Mouse (Mus musculus) WW6 (cell line): ENCODE measurements at regions not wholly inside any gene's neighbourhood (a gene's known extent, or its start where the extent isn't known, plus 50 kb on each side); places are given as distances from the start of the nearest gene placed in this dataset.
"Not testable (repeated sequence)": the region's sequence is repeated elsewhere in the genome, so short reads cannot be mapped to it uniquely, and the experiment has no call there.

Experiments used
- DNase-seq: peaks from one replicate; pipeline ENCODE4 v3.0.0-alpha.2; 2013; ENCODE audit warnings: low read depth, low spot score

DNA sequence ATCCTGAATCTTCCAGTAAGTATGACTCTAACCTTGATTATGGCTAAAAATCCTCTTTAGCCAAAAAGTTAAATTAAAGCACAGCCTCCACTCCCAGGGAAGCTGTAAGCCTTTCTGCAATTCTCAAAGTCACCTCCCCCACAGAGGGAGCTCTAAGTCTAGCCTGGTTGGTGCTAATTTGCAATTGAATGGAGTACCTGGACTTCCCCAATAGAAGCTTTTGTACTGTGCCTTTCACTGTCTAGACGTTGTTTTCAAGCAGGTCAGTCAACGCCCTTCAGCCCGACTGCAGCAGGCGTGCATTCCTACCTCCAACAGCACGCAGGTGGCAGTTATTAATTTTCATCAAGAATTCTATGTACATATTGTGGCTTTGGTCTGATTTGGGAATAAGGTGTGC lies 87.2 kb downstream of the Catsperg2 start:
- DNase-seq = not testable (repeated sequence)

DNA sequence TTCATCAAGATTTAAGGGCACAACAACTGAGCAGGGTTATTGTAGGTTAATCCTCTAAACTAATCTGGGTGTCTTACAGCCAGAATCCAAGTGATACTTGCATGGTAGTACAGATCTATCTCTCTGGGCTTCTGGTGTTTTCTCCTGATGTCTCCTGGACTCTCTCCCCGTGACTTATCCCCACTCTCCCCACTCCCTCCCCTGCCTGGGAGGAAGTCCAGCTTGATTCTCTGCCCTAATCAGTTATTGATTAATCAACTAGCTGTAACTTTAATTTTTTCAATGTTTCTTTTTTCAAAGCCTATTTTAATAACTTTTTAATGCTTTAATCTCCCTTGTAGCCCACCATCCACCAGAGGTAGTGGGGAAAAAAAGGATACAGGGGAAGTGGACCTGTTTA lies 83.9 kb upstream of the Sipa1l3 start:
- no peak for DNase-seq

GRCm38 (mm10) chr7:29601337-29601736 lies 82.9 kb upstream of the Sipa1l3 start:
- DNase-seq = no peak

- peak; percentile 18 for DNase-seq
Observed at GRCm38 (mm10) chr7:29597291-29597690, 78.8 kb upstream of the Sipa1l3 start.

DNA sequence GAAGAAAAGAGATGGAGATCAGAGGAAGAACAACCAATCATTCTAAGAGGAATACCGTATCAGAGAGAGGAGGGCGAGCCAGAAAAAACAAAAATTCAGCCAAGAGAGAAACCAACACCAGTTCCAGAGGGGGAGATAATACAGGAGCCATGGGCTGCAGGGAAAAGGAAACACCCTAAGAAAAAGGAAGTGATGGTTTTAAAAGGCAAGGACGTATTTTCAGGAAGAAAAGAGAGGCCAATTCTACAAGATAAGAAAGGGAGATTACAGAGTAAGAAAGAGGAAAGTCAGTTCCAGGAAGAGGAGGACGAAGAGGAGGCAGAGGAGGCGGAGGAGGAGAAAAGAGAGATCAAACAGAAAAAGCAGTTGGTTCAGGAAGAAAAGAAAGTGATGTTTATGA lies 59.7 kb upstream of the Sipa1l3 start:
- no peak for DNase-seq

DNA sequence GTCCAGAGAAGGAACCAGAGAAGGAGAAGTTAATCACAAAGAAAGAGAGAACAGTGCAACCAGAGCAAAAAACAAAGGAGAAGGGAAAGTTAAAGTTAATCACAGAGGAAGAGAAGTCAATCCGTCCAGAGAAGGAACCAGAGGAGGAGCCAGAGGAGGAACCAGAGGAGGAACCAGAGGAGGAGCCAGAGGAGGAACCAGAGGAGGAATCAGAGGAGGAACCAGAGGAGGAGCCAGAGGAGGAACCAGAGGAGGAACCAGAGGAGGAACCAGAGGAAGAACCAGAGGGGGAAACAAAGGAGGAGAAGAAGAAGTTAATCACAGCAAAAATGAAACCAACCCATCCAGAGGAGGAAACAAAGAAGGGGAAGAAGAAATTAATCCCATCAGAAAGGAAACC lies 57.2 kb upstream of the Sipa1l3 start:
- DNase-seq = no peak
